Mouse (Mus musculus): ENCODE measurements around the gene Mrps21.

DNA sequence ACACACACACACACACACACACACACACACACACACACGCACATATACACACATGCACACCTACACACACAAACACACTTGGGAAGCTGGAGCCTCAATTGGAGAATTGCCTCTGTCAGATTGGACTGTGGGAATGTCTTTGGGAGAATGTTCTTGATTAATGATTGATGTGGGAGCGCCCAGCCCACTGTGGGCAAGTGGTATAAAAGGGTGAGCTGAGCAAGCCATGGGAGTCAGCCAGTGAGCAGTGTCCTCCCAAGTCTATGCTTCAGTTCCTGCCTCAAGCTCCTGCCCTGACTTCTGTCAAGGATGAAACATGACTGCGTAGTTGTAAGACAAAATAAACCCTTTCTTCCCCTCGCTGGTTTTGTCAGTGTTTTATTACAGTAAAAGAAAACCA lies 16.3 kb upstream of the Mrps21 start:
- TF ChIP-seq CTCF (IDR thresholded peaks at IDR 0.05; ENCODE audit: extremely low read depth, insufficient read depth, insufficient read length, insufficient replicate concordance) (no peak), POLR2A (IDR thresholded peaks at IDR 0.05; ENCODE audit: low read depth, low read length) (no peak)

Data from spleen, adult 2 months (tissue).